Mouse (Mus musculus) liver, adult 2 months (tissue): ENCODE data around the gene Dapk1.

Source experiments
- CTCF ChIP-seq: fragments of 200-500 bp; IDR thresholded peaks from 2 replicates; pipeline ENCODE4 v1.5.1; 2011; ENCODE audit warnings: low read depth, low read length, control low read depth
- POLR2A ChIP-seq: fragments of 200-500 bp; IDR thresholded peaks from 2 replicates; pipeline ENCODE4 v1.6.1; 2011; ENCODE audit warnings: low read length, control low read depth; ENCODE audit not compliant: insufficient read depth; ENCODE audit errors: extremely low read depth

- no peak for TF ChIP-seq CTCF
- no peak for TF ChIP-seq POLR2A
These were observed 57.9 kb downstream of the Dapk1 start for GRCm38 (mm10) chr13:60659600-60659999.
